Mouse (Mus musculus): ENCODE results near the gene BC052040.

DNA sequence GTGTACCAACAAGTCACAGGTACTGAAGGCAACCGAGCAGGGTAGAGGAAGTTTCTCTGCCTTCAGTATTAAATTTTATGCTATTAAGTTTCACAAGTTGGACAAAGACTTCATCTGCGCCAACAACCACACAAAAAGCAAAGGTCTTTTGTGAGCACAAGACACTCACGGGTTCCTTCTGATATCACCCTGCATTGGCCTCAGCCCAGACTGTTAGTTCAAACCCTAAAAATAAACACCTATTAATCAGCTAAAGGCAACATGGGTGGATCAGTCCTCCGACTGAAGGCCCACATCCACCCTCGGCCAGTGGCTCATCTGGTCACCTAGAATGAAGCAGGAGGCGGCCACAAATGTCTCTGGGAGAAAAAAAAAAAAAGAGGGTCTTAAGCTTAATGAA, 176.2 kb downstream of the BC052040 start:
- TF ChIP-seq ZC3H11A (IDR thresholded peaks at IDR 0.05; ENCODE audit: borderline replicate concordance, low read depth, low read length) (no peak), ZNF384 (IDR thresholded peaks at IDR 0.05; ENCODE audit: low read depth, low read length) (no peak), CHD2 (IDR thresholded peaks at IDR 0.05; ENCODE audit: low read depth, low read length) (no peak)
